Mouse (Mus musculus) hindbrain, embryonic 12.5 days (tissue): Measurements from ENCODE around the gene Shld1. TPM values are rescaled to one million over a fixed set of nuclear protein-coding genes. Genes with fewer than 3 reads are reported as not detected.

Source experiments
- ATAC-seq: fragments of 200-750 bp; cut with Nextera tagmentation; 2 replicates; pipeline ENCODE4 v1.8.0; 2017; ENCODE audit warnings: moderate TSS enrichment; ENCODE audit not compliant: low FRiP score
- H3K27ac ChIP-seq: fragments of 300-500 bp; sonication (generic); 2 replicates; pipeline ENCODE4 v1.5.1; 2016; ENCODE audit warnings: mild to moderate bottlenecking
- H3K27me3 ChIP-seq: fragments of 300-500 bp; sonication (generic); 2 replicates; pipeline ENCODE4 v1.6.1; 2016; ENCODE audit warnings: mild to moderate bottlenecking
- H3K36me3 ChIP-seq: fragments of 300-500 bp; sonication (generic); 2 replicates; pipeline ENCODE4 v1.6.1; 2016; ENCODE audit warnings: mild to moderate bottlenecking
- H3K4me1 ChIP-seq: fragments of 300-500 bp; sonication (generic); 2 replicates; pipeline ENCODE4 v1.6.1; 2016
- H3K4me2 ChIP-seq: fragments of 300-500 bp; sonication (generic); replicated peaks from 2 replicates; pipeline ENCODE4 v1.6.1; 2016; ENCODE audit warnings: mild to moderate bottlenecking
- H3K4me3 ChIP-seq: fragments of 300-500 bp; sonication (generic); 2 replicates; pipeline ENCODE4 v1.5.1; 2016; ENCODE audit warnings: mild to moderate bottlenecking
- H3K9ac ChIP-seq: fragments of 300-500 bp; sonication (generic); 2 replicates; pipeline ENCODE4 v1.6.1; 2016; ENCODE audit warnings: mild to moderate bottlenecking, moderate library complexity
- H3K9me3 ChIP-seq: fragments of 300-500 bp; sonication (generic); replicated peaks from 2 replicates; pipeline ENCODE4 v1.6.1; 2016; ENCODE audit warnings: mild to moderate bottlenecking
- WGBS: fragments of 180-500 bp; shearing (Covaris S2); methylation state at CpG from one replicate; pipeline ENCODE4 v1.1.7; 2016; 5-methylcytosine and 5-hydroxymethylcytosine counted together
- polyA plus RNA-seq: library from polyadenylated mRNA; unstranded; fragments of >200 nt; fragmentation: Nextera tagmentation; extraction: Ambion mirVana; gene quantifications from 2 replicates; pipeline ENCODE4 v1.2.1, GENCODE M21; 2016

Gene Shld1
- polyA plus RNA-seq, 1 experiment from 2014 or later, result 19.9 TPM

GRCm38 (mm10) chr2:132733603-132734573 lies 47.2 kb downstream of the Shld1 start:
- H3K27me3 ChIP-seq, result no peaks in the 10 kb centered on the region
- WGBS, result 94% methylated on average over 10 of the region's 10 CpGs
- no peak overlapping the region for H3K4me3 ChIP-seq
- no peaks in the 10 kb centered on the region for H3K36me3 ChIP-seq
- H3K27ac ChIP-seq, result no peak overlapping the region
- ATAC-seq, result no peak
- no peaks in the 10 kb centered on the region for H3K4me1 ChIP-seq
- no peak overlapping the region for H3K4me2 ChIP-seq
- no peak overlapping the region for H3K9ac ChIP-seq
- H3K9me3 ChIP-seq, result no peaks in the 10 kb centered on the region

- peaks cover 5% of the 10 kb centered on the region for H3K4me1 ChIP-seq
- no peak overlapping the region for H3K27ac ChIP-seq
- no peak for ATAC-seq
- no peaks in the 10 kb centered on the region for H3K36me3 ChIP-seq
- 43% methylated on average over 2 of the region's 2 CpGs for WGBS
- no peak overlapping the region for H3K4me2 ChIP-seq
- no peak overlapping the region for H3K4me3 ChIP-seq
- H3K9ac ChIP-seq, result no peak overlapping the region
- no peaks in the 10 kb centered on the region for H3K9me3 ChIP-seq
- H3K27me3 ChIP-seq, result no peaks in the 10 kb centered on the region
Measured at GRCm38 (mm10) chr2:132738816-132739432, 52.2 kb downstream of the Shld1 start.

- Histone ChIP-seq H3K9me3 (no peaks in the 10 kb centered on the region), H3K4me3 (no peak overlapping the region), H3K9ac (no peak overlapping the region), H3K4me1 (peaks cover 5% of the 10 kb centered on the region), H3K27ac (no peak overlapping the region), H3K36me3 (no peaks in the 10 kb centered on the region), H3K4me2 (no peak overlapping the region), H3K27me3 (no peaks in the 10 kb centered on the region)
- no peak for ATAC-seq
- WGBS, result 35% methylated on average over 8 of the region's 8 CpGs
Measured at GRCm38 (mm10) chr2:132741862-132742347, 55.2 kb downstream of the Shld1 start.

- no peak overlapping the region for H3K4me3 ChIP-seq
- no peaks in the 10 kb centered on the region for H3K36me3 ChIP-seq
- no peaks in the 10 kb centered on the region for H3K27me3 ChIP-seq
- no peak overlapping the region for H3K27ac ChIP-seq
- H3K4me2 ChIP-seq, result no peak overlapping the region
- no peaks in the 10 kb centered on the region for H3K9me3 ChIP-seq
- no peak overlapping the region for H3K9ac ChIP-seq
- WGBS, result 93% methylated on average over 5 of the region's 5 CpGs
- ATAC-seq, result no peak
- H3K4me1 ChIP-seq, result peaks cover 5% of the 10 kb centered on the region
Measured at GRCm38 (mm10) chr2:132744866-132745265, 58.1 kb downstream of the Shld1 start.

- 92% methylated on average over 3 of the region's 3 CpGs for WGBS
- ATAC-seq, result no peak
- Histone ChIP-seq H3K4me1 (peaks cover 5% of the 10 kb centered on the region), H3K36me3 (peaks cover 6% of the 10 kb centered on the region; the same call in 1 of the 2 replicates), H3K4me3 (no peak overlapping the region), H3K27ac (no peak overlapping the region), H3K4me2 (no peak overlapping the region), H3K9ac (no peak overlapping the region), H3K27me3 (no peaks in the 10 kb centered on the region), H3K9me3 (no peaks in the 10 kb centered on the region)
Measured at GRCm38 (mm10) chr2:132746108-132746507, 59.4 kb downstream of the Shld1 start.

- H3K27me3 ChIP-seq, result no peaks in the 10 kb centered on the region
- no peak overlapping the region for H3K4me2 ChIP-seq
- no peak overlapping the region for H3K9ac ChIP-seq
- peaks cover 6% of the 10 kb centered on the region; the same call in 1 of the 2 replicates for H3K36me3 ChIP-seq
- H3K9me3 ChIP-seq, result no peaks in the 10 kb centered on the region
- no peak for ATAC-seq
- no peak overlapping the region for H3K27ac ChIP-seq
- H3K4me1 ChIP-seq, result no peaks in the 10 kb centered on the region
- no peak overlapping the region for H3K4me3 ChIP-seq
Measured at GRCm38 (mm10) chr2:132750726-132751125, 64.0 kb downstream of the Shld1 start.

GRCm38 (mm10) chr2:132751141-132752066 lies 64.7 kb downstream of the Shld1 start:
- Histone ChIP-seq H3K27me3 (no peaks in the 10 kb centered on the region), H3K4me1 (no peaks in the 10 kb centered on the region), H3K36me3 (peaks cover 6% of the 10 kb centered on the region; the same call in 1 of the 2 replicates), H3K27ac (no peak overlapping the region), H3K4me2 (no peak overlapping the region), H3K9me3 (no peaks in the 10 kb centered on the region), H3K9ac (no peak overlapping the region), H3K4me3 (no peak overlapping the region)
- 0 out of 2 replicates have a peak, but pooled peaks have one; percentile 52 for ATAC-seq
- 76% methylated on average over 15 of the region's 15 CpGs for WGBS

GRCm38 (mm10) chr2:132752398-132752797 lies 65.7 kb downstream of the Shld1 start:
- WGBS, result 88% methylated on average over 2 of the region's 2 CpGs
- Histone ChIP-seq H3K27ac (no peak overlapping the region), H3K36me3 (peaks cover 6% of the 10 kb centered on the region; the same call in 1 of the 2 replicates), H3K4me2 (no peak overlapping the region), H3K4me1 (no peaks in the 10 kb centered on the region), H3K9ac (no peak overlapping the region), H3K4me3 (no peak overlapping the region), H3K27me3 (no peaks in the 10 kb centered on the region), H3K9me3 (no peaks in the 10 kb centered on the region)
- no peak for ATAC-seq

GRCm38 (mm10) chr2:132753137-132753536 lies 66.4 kb downstream of the Shld1 start:
- Histone ChIP-seq H3K9me3 (no peaks in the 10 kb centered on the region), H3K27ac (no peak overlapping the region), H3K4me2 (no peak overlapping the region), H3K27me3 (no peaks in the 10 kb centered on the region), H3K4me1 (no peaks in the 10 kb centered on the region), H3K9ac (no peak overlapping the region), H3K36me3 (peaks cover 6% of the 10 kb centered on the region; the same call in 1 of the 2 replicates), H3K4me3 (no peak overlapping the region)
- 89% methylated on average over 3 of the region's 3 CpGs for WGBS
- ATAC-seq, result no peak

- ATAC-seq, result no peak
- H3K4me2 ChIP-seq, result no peak overlapping the region
- H3K4me1 ChIP-seq, result no peaks in the 10 kb centered on the region
- no peak overlapping the region for H3K9ac ChIP-seq
- no peak overlapping the region for H3K4me3 ChIP-seq
- H3K27me3 ChIP-seq, result no peaks in the 10 kb centered on the region
- 70% methylated on average over 5 of the region's 5 CpGs for WGBS
- no peaks in the 10 kb centered on the region for H3K9me3 ChIP-seq
- H3K27ac ChIP-seq, result no peak overlapping the region
- no peaks in the 10 kb centered on the region for H3K36me3 ChIP-seq
Measured at GRCm38 (mm10) chr2:132757911-132758310, 71.2 kb downstream of the Shld1 start.

GRCm38 (mm10) chr2:132770822-132771221 lies 84.1 kb downstream of the Shld1 start:
- no peak for ATAC-seq
- no peaks in the 10 kb centered on the region for H3K36me3 ChIP-seq
- H3K9me3 ChIP-seq, result no peaks in the 10 kb centered on the region
- WGBS, result 63% methylated on average over 1 of the region's 1 CpGs
- H3K4me1 ChIP-seq, result no peaks in the 10 kb centered on the region
- H3K4me2 ChIP-seq, result no peak overlapping the region
- H3K27me3 ChIP-seq, result no peaks in the 10 kb centered on the region
- no peak overlapping the region for H3K9ac ChIP-seq
- H3K4me3 ChIP-seq, result no peak overlapping the region
- no peak overlapping the region for H3K27ac ChIP-seq
